Mouse (Mus musculus) intestine, postnatal 0 days (tissue): ENCODE data around the gene Cux1. TPM values are rescaled to one million over a fixed set of nuclear protein-coding genes. Genes with fewer than 3 reads are reported as not detected.
A peak's percentile ranks its signal among the peaks of the same experiment; 100 is the strongest.

Experiments
- ATAC-seq: fragments of 200-750 bp; cut with Nextera tagmentation; 2 replicates; pipeline ENCODE4 v1.8.0; 2017; ENCODE audit warnings: mild to moderate bottlenecking, moderate TSS enrichment, moderate library complexity
- H3K27ac ChIP-seq: fragments of 300-500 bp; sonication (generic); 2 replicates; pipeline ENCODE4 v1.5.1; 2014; ENCODE audit warnings: mild to moderate bottlenecking, low read depth, low read length, moderate library complexity
- H3K27me3 ChIP-seq: fragments of 300-500 bp; sonication (generic); replicated peaks from 2 replicates; pipeline ENCODE4 v1.6.1; 2014; ENCODE audit warnings: low read length, mixed read lengths; ENCODE audit not compliant: control insufficient read depth, insufficient read depth
- H3K36me3 ChIP-seq: fragments of 300-500 bp; sonication (generic); 2 replicates; pipeline ENCODE4 v1.6.1; 2014; ENCODE audit warnings: mild to moderate bottlenecking, moderate library complexity; ENCODE audit not compliant: control insufficient read depth, insufficient read depth
- H3K4me1 ChIP-seq: fragments of 300-500 bp; sonication (generic); replicated peaks from 2 replicates; pipeline ENCODE4 v1.6.1; 2014; ENCODE audit warnings: antibody characterized with exemption, low read length, mixed read lengths; ENCODE audit not compliant: control insufficient read depth, insufficient read depth
- H3K4me2 ChIP-seq: fragments of 300-500 bp; sonication (generic); replicated peaks from 2 replicates; pipeline ENCODE4 v1.6.1; 2014; ENCODE audit warnings: low read depth, mild to moderate bottlenecking, moderate library complexity
- H3K4me3 ChIP-seq: fragments of 300-500 bp; sonication (generic); 2 replicates; pipeline ENCODE4 v1.5.1; 2014; ENCODE audit warnings: low read depth, low read length
- H3K9ac ChIP-seq: fragments of 300-500 bp; sonication (generic); 2 replicates; pipeline ENCODE4 v1.6.1; 2014; ENCODE audit warnings: mild to moderate bottlenecking, low read depth, low read length
- H3K9me3 ChIP-seq: fragments of 300-500 bp; sonication (generic); 2 replicates; pipeline ENCODE4 v1.6.1; 2016; ENCODE audit warnings: mixed run types; ENCODE audit not compliant: control insufficient read depth
- CTCF ChIP-seq: sonication (generic); IDR thresholded peaks from 2 replicates; pipeline ENCODE4 v1.5.1; 2016; ENCODE audit warnings: low read depth, mild to moderate bottlenecking, control low read depth, antibody characterized with exemption, moderate library complexity
- WGBS: fragments of 180-500 bp; shearing (Covaris S2); extraction: QIAGEN DNeasy Blood & Tissue Kit; methylation state at CpG from one replicate; pipeline ENCODE4 v1.1.7; 2014; 5-methylcytosine and 5-hydroxymethylcytosine counted together
- polyA plus RNA-seq: library from polyadenylated mRNA; unstranded; fragments of >200 nt; fragmentation: Nextera tagmentation; extraction: Ambion mirVana; gene quantifications from 2 replicates; pipeline ENCODE4 v1.2.1, GENCODE M21; 2015

The Cux1 gene
- polyA plus RNA-seq, 1 experiment from 2014 or later = 29.4 TPM

DNA sequence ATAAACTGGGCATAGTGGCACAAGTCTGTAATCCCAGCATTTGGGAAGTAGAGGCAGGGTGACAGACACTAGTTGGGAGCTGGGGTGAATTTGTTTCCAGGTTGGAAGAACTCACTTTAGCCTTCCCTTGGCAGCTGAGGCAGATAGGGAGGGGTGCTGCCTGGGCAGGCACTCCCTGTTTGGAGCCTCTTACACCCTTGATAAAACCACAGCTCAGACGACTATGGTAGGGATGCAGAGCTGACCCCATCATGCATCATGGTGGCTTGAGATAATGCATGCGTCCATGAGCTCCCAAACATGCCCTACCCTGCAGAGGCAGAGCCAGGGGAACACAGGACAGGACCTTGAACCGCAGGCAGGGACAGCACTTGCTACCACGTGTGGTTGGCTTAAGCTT is 232.5 kb downstream of the Cux1 start:
- Histone ChIP-seq H3K36me3 (peaks cover 37% of the 10 kb centered on the region), H3K27me3 (no peaks in the 10 kb centered on the region), H3K9me3 (no peaks in the 10 kb centered on the region), H3K4me2 (no peak overlapping the region), H3K4me1 (no peaks in the 10 kb centered on the region), H3K4me3 (no peak overlapping the region), H3K27ac (no peak overlapping the region), H3K9ac (no peak overlapping the region)
- ATAC-seq = no peak
- no peak for TF ChIP-seq CTCF
- WGBS = 81% methylated on average over 4 of the region's 4 CpGs

DNA sequence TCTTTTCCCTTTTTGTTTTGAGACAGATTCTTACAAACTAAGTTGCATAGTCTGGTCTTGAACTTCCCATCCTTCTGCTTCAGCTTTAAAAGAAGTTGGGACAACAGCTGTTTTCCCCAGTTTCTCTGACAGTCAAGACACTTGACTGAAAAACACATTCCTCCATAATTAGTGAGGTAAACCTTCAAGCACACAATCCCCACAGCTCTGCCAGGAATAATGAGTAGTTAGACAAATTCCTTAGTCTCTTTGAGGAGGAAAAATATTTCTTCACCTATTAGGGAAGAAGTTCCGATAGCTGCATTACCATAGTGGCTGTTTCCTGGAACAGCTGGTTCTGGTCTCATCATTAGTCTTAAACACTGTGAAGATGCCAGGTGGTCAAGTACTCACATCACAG is 233.2 kb downstream of the Cux1 start:
- H3K27me3 ChIP-seq = no peaks in the 10 kb centered on the region
- no peak overlapping the region for H3K4me2 ChIP-seq
- no peaks in the 10 kb centered on the region for H3K9me3 ChIP-seq
- WGBS = 90% methylated on average over 1 of the region's 1 CpGs
- no peak overlapping the region for H3K9ac ChIP-seq
- no peak overlapping the region for H3K4me3 ChIP-seq
- no peak for ATAC-seq
- no peak for TF ChIP-seq CTCF
- H3K27ac ChIP-seq = no peak overlapping the region
- H3K36me3 ChIP-seq = peaks cover 33% of the 10 kb centered on the region; the same call in 1 of the 2 replicates
- no peaks in the 10 kb centered on the region for H3K4me1 ChIP-seq

DNA sequence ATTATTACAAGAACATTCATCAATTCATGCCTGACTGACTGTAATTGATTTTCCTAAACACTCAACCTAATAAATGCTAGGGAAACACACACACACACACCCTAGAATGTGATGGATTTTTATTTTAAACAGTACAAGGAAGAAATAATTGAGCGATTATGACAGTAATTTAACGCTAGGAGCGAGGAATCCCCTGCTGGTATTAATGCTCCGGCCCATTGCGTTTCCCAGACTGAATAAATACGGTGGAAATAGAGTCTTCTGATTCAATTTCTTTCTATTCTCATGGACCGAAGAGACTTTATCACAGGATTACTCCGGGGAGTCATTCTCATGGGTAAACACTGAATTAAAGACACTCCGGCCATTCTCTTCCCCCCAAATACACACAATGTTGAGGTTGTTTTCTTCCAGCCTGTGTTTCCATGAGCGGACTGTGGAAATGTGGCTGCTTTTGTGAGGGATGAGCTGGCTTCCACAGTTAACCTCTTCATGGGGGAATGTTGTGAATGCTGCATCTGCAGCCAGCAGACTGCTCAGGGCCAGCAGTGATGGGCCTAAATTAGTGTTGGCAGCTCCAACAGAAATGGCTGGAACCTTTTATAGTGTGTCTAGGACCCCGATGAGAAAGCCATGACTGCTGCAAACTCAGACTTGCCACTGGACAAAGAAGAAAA is 234.4 kb downstream of the Cux1 start:
- H3K27ac ChIP-seq = no peak overlapping the region
- H3K36me3 ChIP-seq = peaks cover 28% of the 10 kb centered on the region; the same call in 1 of the 2 replicates

DNA sequence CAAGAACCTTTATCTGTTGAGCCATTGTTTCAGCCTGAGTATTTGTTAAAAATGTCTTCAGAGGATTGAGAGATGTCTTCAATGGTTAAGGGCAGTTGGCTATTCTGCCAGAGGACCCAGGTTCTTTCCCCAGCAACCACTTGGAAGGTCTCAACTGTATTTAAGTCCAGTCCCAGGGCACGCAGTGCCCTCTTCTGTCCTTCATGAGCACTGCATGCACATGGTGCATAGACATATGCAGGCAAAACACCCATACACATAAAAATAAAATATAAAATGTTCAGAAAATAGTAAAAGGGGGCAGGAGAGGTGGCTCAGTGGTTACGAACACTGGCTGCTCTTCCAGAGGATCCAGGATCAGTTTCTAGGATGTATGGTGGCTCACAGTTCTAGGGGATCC is 239.6 kb downstream of the Cux1 start:
- no peak overlapping the region for H3K9ac ChIP-seq
- peak; percentile 56 for TF ChIP-seq CTCF
- 94% methylated on average over 2 of the region's 2 CpGs for WGBS
- no peaks in the 10 kb centered on the region for H3K4me1 ChIP-seq
- H3K27me3 ChIP-seq = no peaks in the 10 kb centered on the region
- H3K4me2 ChIP-seq = no peak overlapping the region
- peaks cover 43% of the 10 kb centered on the region for H3K36me3 ChIP-seq
- no peaks in the 10 kb centered on the region for H3K9me3 ChIP-seq
- ATAC-seq = no peak
- no peak overlapping the region for H3K4me3 ChIP-seq
- no peak overlapping the region for H3K27ac ChIP-seq

More for the DNA sequence above, 234.4 kb downstream of the Cux1 start:
- Histone ChIP-seq H3K9me3 (no peaks in the 10 kb centered on the region), H3K4me3 (no peak overlapping the region), H3K4me2 (no peak overlapping the region), H3K9ac (no peak overlapping the region), H3K27me3 (no peaks in the 10 kb centered on the region), H3K4me1 (no peaks in the 10 kb centered on the region)
- no peak for ATAC-seq
- 80% methylated on average over 11 of the region's 11 CpGs for WGBS
- TF ChIP-seq CTCF = no peak

DNA sequence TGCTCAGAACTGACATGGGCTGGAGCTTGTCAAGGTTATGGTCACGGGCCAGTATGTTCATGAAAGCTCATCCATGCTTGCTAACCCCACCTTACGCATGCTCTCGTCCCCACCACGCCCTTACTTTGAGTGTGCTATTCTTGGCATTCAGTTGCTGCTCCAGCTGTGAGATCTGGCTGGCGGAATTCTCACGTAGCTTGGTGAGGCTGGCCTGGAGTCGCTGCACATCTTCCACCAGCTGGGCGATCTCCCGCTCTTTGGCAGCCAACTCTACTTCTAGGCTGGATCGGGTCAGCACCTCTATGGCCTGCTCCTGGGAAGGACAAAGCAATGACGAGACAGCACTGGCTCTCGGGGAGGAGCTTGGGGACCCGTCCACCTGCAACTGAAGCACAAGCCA is 240.7 kb downstream of the Cux1 start:
- H3K4me2 ChIP-seq = no peak overlapping the region
- TF ChIP-seq CTCF = no peak
- no peaks in the 10 kb centered on the region for H3K9me3 ChIP-seq
- H3K4me3 ChIP-seq = no peak overlapping the region
- no peak overlapping the region for H3K9ac ChIP-seq
- ATAC-seq = no peak
- H3K4me1 ChIP-seq = no peaks in the 10 kb centered on the region
- WGBS = 76% methylated on average over 13 of the region's 13 CpGs
- no peak overlapping the region for H3K27ac ChIP-seq
- H3K27me3 ChIP-seq = no peaks in the 10 kb centered on the region
- H3K36me3 ChIP-seq = peaks cover 41% of the 10 kb centered on the region

GRCm38 (mm10) chr5:136324506-136324905 is 242.8 kb downstream of the Cux1 start:
- 61% methylated on average over 4 of the region's 4 CpGs for WGBS
- H3K36me3 ChIP-seq = peaks cover 40% of the 10 kb centered on the region

More at GRCm38 (mm10) chr5:136324506-136324905, 242.8 kb downstream of the Cux1 start:
- no peak overlapping the region for H3K9ac ChIP-seq
- H3K4me3 ChIP-seq = no peak overlapping the region
- TF ChIP-seq CTCF = no peak
- no peak overlapping the region for H3K27ac ChIP-seq
- no peaks in the 10 kb centered on the region for H3K27me3 ChIP-seq
- H3K9me3 ChIP-seq = no peaks in the 10 kb centered on the region
- H3K4me2 ChIP-seq = no peak overlapping the region
- no peak for ATAC-seq
- no peaks in the 10 kb centered on the region for H3K4me1 ChIP-seq
